Mouse (Mus musculus) retina, embryonic 14.5 days (tissue): Measurements from ENCODE around the gene Nt5c.
A peak's percentile ranks its signal among the peaks of the same experiment; 100 is the strongest.
"Not testable (repeated sequence)": the region's sequence is repeated elsewhere in the genome, so short reads cannot be mapped to it uniquely, and the experiment has no call there.

Experiments
- DNase-seq: peaks from one replicate; pipeline ENCODE4 v3.0.0-alpha.2; 2015; ENCODE audit warnings: low spot score

Gene Nt5c

DNA sequence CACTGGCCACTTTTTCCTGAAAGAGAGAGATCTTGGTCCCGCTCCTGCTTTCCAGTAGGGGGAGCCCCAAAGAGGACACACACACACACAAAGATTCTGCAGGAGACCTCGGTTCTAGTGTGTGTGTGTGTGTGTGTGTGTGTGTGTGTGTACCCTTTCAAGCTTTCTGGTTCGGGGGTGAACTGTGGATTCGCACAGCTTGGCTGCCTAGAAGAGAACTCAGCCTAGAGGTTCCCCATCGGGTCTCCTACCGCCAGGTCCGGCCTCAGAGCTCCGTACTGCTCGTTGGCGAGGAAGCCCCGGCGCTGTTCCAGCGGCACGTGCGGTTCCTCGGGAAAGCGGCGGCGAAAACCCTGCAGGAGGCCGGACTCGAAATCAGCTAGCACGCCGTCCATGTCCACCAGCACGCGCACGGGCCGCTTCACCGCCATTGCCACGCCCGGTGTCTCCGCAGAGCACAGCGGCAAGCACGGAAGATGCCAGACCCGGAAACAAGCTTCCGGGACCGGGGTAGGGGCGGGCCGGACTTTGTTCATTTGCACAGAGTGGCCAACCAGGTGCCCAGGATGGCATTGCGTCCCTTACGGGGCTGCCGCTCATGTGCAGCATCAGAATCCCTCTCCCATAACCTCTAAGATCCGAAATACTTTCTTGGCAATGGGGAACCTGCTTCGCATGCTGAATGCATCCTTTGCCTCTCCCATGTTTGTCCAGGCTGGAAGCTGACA lies at the start of gene Nt5c:
Nt5c (minus strand) TSS at position 507 of the 728 bp plus-strand sequence.
- DNase-seq = peak; percentile 80

DNA sequence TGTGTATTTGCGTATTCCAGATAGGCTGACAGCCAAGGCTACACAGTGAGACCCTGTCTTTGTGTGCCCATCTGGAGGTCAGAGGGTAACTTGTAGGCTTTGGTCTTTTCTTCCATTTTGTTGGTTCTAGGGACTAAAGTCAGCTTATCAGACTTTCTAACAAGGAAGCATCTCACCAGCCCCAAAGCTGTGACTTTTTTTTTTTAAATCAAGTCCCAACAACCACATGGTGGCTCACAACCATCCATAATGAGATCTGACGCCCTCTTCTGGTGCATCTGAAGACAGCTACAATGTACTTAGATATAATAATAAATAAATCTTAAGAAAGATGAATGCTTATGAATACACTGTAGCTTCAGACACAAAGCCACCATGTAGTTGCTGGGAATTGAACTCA lies 46.4 kb upstream of the Nt5c start:
- DNase-seq = no peak

DNA sequence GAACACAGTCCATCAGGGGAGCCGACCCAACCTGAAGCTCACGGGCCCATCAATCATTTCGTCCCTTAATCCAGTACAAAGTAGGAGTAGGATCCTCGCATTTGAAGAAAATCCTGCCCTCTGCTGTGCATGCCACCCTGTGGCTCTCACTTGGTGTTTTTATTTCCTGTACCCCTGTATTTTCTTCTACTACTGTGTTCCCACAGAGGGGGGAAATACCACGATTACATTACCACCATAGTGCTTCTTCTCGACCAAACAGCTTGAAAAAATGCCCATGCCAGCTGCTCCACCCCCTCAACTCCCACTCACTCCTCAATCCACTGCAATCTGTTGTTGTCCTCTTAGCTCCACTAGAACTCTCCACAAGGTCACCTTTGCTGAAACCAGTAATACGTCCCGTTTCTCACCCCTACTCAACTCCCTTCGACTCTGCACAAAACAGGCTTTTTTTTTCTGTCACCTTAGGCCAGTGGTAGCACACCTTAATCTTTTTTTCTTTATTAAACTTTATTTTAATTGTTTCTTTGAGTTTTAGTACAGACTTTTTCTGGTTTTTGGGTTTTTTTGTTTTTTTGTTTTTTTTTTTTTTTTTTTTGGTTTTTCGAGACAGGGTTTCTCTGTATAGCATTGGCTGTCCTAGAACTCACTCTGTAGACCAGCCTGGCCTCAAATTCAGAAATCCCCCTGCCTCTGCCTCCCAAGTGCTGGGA lies 45.4 kb upstream of the Nt5c start:
- no peak for DNase-seq

DNA sequence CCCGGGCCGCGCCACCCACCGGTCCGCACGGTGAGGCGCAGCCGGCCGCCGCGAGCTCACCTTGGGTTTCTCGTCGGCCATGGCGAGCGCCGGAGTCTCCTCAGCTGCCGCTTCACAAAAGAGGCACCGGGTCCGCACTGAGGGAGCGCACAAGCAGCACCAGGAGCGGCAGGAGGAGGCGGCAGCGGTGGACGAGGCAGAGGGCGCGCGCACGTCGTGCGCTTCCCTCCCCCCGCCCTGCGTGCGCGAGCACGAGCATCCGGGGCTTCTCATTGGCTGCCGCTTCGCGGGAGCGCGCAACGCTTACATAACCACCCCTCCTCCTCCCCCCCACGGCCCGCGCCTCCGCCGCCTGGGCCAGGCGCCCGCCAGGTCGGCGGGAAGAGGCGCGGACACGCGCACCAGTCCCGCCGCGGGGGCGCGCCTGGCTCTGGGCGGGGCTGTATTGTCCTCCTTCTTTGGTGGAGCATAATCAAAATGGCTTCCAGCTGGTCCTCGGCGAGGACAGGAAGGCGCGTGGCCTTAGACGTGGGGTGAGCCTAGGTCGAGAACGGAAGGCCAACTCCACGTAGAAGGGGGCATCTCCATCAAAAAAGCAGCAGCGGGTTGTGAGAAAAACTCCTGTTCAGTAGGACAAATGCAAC lies 44.5 kb upstream of the Nt5c start, which contains the start of gene Sumo2:
Sumo2 (minus strand) TSS at position 239 of the 644 bp plus-strand sequence.
- DNase-seq = peak; percentile 99

DNA sequence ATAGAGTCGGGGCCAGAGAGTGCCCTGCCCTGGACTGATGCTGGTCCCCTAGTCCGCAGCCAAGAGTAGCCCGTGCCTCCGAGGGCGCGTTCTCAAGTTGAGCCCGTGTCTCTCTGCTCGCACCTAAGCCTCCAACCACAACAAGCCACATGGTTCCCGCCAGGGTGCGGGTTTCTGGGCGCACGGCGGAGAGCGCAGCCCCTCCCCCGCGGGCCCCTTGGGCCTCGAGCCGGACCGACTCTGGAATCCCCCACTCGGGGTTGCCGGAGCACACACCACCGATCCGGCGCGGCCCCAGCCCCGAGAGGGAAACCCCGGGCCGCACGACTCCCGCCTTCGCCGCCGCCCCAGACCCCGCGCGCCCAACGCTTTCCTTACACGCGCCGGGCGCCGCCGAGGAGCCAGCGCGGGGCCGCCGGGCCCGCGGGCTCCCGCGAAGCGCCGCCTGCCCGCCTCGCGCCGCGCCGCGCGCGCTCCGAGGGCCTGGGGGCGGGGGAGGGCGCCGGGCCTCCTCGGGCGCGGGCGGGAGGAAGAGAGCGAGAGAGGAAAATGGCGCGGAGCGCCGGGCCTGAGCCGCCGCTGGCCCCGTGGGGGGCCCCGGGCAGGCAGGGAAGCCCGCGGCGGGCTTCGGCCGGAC lies 43.9 kb upstream of the Nt5c start:
- DNase-seq = peak; percentile 76

DNA sequence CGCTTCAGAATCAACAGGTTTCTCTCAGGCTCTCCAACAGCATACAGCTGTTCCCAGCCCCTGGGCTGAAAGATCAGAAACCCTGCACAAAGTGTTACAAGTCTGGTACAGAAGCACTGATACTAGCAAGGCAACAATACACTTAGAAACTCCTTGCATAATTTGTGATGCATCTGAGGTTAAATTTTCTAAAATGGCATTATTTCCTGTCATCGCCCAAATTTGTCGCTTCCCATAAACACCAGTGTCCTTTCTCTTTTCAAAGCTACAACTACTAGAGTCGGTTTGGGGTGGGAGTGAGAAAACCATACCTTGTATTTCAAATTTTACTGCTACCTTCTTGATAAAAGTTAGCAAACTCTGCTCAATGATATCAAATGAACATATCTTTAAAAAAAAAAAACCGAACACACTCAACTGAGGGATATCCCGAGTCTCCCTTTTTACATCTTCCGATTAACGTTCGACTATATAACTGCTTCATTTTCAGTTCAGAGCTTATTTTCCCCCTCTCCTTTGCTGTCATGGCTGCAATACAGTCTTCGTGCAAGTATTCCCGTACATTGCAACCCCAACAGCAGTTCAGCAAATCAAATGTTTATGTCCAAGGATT lies 43.2 kb upstream of the Nt5c start:
- DNase-seq = no peak

DNA sequence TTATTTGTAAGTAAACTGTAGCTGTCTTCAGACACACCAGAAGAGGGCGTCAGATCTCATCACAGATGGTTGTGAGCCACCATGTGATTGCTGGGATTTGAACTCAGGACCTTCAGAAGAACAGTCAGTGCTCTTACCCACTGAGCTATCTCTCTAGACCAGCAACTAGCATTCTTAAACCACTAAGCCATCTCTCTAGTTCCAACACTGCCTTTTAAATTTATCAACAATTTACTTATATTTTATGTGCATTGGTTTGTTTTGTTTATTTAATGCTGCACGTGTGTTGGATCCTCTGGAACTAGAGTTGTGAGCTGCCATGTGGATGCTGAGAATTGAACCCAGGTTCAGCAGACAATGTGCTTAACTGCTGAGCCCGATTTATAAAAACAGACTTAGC lies 34.8 kb upstream of the Nt5c start:
- DNase-seq = not testable (repeated sequence)

DNA sequence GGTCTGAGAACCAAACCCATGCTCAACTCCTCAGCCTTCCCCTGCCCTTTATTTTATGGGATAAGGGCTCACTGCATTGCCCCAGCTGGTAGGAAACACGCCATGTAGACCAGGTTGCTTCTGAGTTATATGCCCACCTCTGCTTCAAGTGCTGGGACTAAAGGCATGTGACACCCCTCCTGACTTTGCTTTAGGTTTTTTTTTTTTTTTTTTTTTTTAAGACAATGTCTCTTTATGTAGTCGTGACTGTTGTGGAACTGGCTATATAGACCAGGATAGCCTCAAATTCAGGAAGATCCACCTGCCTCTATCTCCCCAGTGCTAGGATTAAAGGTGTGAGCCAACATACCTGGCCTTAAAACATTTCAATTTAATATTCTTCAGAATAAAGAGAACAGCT lies 31.0 kb upstream of the Nt5c start:
- no peak for DNase-seq

DNA sequence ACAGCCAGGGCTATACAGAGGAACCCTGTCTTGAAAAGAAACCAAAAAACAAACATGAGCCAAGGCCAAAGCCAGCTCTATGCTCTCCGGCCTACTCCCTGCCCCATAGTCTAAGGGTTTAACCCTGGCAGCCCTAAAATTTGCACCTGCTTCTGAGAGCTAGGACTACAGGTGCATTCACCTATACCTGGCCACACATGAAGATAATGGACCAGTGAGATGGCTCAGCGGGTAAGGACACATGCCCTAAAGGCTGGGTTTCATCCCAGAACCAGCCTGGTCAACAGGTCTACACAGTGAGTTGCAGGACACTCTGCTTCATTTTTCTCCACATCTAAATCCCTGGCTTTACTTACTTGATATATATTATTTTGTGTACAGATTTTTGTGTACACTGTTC lies 30.6 kb upstream of the Nt5c start:
- DNase-seq = no peak

DNA sequence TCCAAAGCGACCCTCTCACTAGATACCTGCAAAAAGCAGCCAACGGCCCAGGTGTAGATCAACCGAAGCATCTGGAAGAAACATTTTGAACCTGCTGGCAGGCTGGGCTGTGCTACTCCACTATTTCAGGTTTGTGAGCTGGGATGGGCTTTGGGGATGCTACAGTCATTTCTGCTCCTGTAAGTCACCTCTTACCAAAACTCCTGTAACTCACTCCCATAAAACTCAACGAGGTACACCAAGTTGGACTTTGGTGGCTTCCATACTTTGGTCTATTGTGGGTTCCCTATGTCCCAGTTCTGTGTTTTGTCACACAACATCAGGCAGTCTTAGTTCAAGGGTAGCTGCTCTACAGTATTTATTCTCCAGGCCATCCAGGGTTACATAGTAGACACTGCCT lies 29.4 kb upstream of the Nt5c start:
- DNase-seq = no peak

DNA sequence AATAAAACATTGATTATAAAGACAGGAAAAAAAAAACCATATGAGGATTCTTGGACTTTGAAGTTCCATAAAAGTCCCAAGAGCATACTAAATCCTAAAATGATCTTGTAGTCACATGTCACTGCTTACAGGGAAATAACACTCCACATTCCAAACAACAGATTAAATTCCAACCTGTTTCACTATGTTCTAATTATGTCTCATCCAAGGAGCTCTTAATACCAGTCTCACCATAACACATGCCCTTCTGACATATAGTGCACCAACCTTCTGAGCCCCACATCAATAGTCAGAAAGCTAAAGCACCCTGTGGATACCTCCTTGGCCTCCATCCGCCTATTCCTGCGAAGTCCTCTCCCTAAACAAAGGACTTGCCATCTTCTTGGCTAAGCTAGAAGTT lies 28.6 kb upstream of the Nt5c start:
- no peak for DNase-seq

DNA sequence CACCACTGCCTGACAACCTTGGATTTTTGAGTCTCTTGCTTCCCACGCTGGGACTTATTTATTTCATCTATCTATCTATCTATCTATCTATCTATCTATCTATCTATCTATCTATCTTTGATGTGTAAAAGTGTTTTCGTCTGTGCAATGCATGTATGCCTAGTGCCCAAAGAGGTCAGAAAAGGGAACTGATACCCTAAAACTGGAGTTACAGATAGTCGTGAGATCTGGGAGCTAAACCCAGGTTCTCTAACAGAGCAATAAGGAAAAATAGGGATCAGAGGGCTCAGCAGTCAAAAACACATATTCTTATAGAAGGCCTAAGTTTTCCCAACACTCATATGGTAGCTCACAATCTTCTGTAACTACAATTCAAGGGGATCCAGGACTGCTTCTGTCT lies 27.9 kb upstream of the Nt5c start:
- no peak for DNase-seq

DNA sequence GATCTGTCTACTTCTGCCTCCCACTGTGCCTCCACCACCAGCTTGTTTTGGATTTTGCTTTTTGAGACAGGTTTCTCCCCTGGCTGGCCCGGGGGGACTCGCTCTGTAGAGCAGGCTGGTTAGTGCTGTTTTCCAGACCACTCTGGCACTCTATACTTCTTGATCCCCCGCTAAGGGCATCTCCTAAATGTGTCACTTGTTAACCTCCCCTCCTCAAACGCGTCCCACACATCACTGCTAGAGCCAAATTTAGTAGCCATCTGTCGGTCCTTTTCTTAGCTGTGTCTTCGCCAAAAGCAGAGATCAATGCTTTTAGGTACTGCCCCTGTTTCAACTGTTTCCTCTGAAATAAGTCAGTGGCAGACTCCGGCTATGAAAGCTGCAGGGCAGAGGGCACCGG lies 27.0 kb upstream of the Nt5c start:
- DNase-seq = no peak

DNA sequence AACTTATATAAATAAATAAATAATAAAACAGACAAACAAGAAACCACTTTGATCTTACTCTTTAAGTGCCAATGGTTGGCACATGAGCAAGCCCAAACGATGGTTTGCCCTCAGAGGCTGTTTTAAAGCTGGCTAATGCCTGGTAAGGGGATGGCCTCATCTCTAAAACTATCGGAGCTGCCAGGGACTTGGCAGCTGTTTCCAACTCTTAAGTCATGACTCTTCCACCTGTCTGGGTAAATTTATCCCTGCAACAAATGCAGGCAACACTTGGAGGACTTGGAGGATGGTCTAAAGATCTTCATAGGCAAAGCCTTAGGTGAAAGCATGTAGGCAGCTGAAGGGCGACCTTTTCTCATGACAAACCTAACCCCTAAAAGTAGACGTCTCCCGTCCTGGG lies 25.3 kb upstream of the Nt5c start:
- DNase-seq = no peak

DNA sequence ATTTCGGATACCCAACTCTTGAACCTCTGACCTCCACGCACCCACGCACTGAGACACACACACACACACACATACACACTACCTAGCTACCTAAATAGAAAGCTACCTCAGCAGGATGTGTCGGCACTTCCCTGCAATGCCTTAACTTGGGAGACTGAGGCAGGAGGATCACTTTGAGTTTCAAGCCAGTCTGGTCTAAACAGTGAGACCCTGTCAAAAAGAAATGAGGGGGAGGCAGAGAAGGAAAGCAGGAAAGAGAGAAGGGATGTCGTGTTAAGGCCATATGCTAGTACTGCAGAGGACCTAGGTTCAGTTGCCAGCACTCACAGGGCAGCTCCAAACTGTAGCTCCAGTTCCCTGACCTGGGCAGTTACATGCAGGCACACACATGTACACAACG lies 23.4 kb upstream of the Nt5c start:
- no peak for DNase-seq

DNA sequence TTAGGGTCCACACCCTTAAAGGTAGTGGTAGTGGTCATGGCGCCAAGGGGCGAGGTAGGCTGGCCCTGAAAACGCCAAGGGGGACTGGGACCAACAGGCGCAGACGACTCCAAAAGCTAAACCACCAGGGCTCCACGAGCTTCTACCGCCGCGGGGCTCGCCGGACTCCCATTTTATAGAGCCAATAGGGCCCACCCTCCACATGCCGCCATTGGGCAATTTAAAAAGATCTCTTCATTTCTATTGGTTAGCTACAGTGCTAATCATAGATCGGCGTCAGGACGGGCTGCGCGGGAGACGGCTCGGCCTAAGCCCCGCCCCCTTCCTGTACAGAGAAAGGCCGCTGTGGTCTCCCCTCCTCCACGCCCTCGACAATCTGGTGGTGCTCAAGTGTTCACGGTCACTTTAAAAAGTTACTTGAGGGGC lies 22.6 kb upstream of the Nt5c start, which contains the start of gene Jpt1:
Jpt1 (minus strand) TSS at position 150 of the 426 bp plus-strand sequence.
- DNase-seq = peak; percentile 99

DNA sequence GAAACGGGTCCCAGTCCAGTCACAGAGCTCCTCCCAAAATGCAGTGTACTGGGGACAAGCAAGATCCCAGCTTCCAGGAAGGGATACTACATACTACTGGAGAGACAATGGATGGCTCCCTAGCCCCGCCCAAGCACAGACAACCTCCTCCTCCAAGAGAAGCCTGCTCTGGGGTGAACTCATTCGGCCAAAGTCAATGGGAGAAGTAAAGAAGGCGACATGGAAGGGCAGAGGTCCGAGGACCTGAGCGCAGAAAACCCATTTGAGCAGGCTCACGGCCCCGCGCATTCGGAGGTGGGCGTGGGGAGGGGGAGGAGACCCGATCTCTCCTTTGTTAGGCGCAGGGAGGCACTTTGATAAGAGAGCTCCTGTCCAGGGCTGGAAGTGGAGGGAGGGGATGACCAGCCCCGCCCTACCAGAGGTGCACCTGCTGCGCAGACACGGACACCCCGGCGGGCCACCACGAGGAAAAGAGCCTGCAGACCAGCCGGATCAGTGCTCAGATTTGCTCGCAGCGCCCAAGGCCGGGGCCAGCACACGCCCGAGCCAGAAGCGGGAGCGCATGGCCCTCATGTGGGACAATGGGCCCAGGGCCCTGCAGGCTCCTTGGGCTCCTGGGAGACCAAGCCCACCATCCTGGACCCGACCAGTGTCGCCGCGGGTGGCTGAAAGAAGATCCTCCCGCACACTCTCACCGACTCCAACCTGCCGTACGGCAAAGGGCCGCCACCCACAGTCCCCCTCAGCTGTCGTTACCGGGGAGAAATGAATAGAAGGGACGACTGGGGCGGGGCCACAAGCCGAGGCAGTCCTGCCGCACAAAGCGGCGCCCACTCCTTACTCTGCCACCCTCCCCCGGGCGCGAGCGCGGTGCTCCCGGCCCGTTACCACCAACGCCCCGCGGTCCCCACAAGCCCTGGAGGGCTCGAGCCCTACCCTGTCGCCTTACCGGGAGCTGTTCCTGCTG lies 21.9 kb upstream of the Nt5c start:
- DNase-seq = peak; percentile 62

DNA sequence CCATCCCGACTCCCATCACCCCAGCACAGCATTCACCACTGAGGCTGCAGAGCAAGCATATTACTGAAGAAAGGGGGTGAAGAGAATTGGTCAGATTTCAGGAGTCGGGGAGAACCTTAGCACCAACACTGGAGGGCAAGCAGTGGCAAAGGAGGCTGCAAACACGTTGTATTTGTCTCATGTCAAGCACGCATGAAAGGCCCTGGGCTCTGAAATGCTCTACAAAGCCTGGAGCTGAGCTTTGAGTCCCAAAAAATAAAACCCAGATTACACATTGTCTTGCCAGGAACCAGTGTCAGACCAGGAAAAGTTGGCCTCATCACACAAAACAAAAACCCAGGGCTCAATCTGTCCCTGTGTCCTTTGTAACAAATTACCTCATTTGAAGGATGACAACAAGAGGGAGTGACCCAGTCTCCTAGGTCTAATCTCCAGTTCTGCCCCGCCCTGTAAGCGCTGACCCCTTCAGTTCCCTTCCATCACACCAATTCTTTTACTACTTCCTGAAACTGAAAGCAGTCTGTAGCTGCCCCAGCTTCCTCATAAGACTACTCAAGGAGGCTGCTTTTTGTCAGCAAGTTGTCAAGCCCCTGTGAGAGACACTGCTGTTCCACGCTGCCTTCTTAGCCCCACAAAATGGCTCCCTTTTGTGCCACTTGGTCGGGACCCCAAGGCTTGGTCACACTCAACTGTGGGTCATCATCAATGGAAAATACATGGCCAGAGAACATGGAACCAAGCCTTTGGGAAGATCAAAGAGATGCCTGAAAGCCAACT lies 20.9 kb upstream of the Nt5c start:
- peak; percentile 43 for DNase-seq

DNA sequence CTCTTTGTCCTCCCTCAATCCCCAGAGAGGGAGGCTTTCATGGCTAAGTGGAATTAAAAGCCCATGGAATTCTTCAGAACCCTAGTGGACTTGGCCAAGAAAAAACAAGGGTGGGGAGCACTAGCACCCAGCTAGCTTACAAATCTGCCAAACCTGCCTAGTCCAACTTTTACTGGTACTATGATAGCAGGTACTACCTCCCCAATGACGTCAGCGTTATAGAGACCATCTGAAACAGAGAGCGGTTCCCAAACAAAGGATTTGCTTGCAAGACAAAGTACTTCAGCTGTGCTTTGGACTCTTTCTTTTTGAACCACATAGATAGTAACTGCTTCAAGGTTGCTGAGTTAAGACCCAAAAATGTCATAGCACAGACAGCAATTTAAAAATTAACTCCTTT lies 20.3 kb upstream of the Nt5c start:
- DNase-seq = peak; percentile 28

DNA sequence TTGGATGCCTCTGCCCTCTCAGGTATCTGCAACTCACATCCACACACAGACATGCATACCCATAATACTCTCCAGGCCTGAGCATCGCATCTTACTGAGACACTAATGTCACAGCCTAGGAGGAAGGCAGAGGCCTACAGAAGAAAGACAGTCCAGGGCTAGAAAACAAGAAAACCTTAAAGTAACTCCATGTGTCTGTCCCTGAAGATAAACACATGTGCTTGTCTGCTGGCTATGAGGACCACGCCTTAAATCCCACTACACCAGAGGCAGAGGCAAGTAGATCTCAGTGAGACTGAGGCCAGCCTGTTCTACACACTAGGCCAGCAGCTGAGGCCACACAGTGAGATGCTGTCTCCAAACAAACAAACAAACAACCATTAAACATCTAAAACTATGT lies 19.5 kb upstream of the Nt5c start:
- no peak for DNase-seq
